Mouse (Mus musculus) brain, adult 2 months (tissue): ENCODE measurements at regions not wholly inside any gene's neighbourhood (a gene's known extent, or its start where the extent isn't known, plus 50 kb on each side); places are given as distances from the start of the nearest gene placed in this dataset.

Experiments used
- DNase-seq: peaks from one replicate; pipeline ENCODE4 v3.0.0; 2011; ENCODE audit warnings: low read depth, low spot score

DNA sequence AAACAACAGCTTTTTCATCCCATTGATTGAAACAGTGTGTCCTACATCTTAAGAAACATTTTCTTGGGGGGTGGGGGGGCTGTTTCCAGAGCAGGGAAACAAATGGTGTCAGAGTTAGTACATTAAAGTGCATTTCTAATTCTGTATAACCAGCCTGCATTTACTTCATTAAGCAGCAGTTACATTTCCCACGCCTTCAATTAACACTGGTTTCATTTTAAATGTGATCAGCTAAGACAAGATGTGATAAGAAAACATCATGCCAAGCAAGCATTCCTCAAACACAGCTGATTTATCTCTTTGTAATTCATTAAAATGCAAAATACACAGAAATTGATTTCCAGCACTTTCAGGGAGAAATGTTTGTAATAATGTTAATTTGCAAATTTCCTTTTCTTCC is 122.0 kb downstream of the Olfr1505 start:
- no peak for DNase-seq

DNA sequence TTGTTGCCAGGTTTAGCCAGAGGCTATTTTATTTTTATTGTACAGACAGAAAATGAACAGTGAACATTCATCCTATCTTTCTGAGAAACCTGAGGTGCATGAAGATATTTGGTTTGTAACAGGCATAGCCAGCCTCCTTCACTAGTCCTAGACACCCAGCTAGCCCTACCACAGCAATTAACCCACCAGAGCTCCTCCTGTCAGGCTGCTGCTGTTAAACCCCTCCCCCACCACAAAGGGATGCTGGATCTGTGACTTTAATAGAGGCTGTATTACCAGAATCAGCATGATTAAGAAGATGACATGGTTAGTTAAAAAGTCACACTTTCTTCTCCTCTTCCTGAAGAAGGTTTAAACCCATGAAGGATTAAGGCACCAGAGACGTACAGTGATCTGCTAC is 122.5 kb downstream of the Olfr1505 start:
- no peak for DNase-seq

DNA sequence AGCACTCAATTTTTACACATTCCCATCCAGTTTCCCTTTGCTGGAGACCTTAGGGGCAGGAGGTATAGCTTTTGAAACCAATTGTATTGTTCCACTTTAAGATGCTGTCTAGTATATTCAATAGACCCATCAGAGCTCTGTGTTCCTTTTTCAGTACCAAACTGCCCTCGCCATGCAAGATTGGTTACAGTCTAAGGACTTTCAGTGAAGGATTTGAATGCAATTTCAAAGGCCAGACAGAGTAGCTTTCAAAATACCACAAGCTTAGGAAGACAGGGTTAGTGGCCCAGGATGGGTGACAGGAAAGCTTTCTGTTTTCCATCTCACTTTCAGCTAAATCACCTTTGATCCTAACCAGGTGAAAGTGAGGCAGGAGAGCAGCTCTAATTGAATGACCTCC is 123.4 kb downstream of the Olfr1505 start:
- no peak for DNase-seq

DNA sequence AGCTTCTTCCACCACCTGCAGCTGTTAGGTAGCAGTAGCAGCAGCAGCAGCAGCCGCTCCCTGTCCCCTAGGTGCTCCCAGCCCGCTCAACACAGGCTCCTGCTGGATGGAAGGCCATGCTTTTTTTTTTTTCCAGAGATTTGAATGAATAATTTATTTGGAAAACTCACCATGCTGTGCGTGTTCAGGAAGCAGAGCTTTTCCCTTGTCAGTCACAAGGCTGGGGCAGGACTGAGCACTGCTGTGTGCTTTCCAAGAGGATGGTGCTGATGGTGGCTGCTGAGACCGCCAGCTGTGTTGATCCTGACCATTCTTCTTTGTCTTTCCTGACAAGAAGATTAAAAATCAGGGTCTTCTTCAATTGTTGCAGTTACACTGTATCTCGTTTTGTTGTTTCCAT is 129.4 kb downstream of the Olfr1505 start:
- DNase-seq: no peak

DNA sequence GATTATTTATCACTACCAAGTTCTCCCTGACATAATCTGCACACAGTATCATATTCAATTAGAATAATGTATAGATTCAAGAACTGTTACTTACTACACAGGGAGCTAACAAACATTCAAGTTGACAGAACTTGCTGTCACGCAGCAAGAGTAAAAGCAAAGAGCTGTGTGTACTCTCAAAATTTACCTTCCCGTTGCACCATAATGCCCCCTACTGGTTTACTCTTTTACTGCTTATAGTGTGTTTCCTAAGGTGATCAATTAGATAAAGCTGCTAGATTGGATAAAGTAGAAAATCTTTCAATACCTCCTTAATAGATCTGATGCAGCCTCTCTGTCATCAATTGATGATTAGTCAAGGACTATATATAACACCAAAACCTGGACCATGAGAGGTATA is 132.1 kb downstream of the Olfr1505 start:
- peak; percentile 3 for DNase-seq

DNA sequence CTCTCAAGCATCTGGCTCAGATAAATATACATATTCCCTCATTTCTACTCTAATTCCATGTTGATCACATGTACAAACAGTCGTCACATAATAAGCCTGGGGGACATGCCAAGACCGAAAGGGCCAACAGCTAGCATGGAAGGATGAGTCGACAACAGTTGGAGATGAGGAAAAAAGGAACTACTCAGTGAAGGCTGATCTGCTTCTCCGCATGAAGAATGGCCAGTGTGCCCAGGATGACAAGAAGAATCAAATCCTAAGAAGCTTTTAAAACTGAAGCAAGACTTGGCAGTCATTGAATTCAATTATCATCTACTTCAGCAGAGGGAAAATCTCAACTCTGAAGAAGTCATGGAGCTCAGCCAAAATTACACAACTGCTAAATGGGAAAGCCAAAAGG is 138.7 kb downstream of the Olfr1505 start:
- peak; percentile 2 for DNase-seq

DNA sequence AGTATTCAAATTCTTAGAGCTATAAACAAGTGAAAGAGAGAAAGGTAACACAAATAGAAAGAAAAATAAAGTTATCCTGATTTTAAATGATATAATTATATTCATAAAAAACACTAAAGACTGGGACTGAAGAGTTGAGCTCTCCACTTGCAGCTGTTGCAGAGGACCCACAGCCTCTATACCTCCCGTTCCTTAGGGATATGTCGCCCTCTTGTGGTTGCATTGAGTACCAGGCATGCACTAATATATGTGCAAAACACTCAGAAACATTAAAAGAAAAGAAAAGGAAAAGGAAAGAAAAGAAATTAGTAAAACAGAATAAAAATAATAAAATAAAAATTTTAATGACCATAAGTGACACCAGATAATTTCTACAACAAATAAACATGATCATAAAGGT is 167.2 kb downstream of the Olfr1505 start:
- peak; percentile 30 for DNase-seq

DNA sequence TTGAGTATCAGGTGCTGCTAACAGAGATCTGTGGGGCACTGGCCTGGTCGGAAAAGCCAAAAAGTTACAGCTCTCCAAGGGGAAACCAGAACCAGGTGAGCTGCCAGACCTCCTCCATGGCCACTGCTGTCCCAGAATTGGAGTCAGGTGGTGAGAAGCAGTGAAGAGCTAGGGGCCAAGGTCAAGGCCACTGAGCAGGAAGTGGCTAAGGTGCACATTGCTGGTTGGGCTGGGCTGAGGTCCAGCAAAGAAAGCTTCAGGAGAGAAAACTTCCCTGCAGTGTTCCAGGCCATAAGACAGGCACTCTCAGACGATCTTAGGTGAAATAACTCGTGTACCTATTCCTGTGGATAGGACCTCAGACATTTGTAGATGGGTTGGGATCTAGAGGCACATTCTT is 171.4 kb downstream of the Olfr1505 start:
- DNase-seq: no peak

DNA sequence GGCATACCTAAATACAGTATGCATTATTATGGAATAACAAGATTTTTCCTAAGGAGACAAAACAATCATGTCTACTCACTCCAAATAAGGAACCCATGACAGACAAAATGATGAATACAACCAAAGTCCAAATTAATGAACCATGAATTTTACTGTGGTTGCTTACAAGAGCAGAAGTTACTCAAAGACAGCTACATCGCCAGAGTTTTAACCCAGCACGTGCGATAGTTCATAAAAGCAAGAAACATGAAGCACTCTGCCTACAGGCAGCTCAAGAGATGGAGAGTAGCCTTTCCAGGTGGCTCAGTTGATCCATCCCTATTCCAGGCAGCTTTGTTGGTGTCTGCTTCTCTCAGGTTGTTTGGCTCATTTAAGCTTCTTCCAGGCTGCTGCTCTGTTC is 176.8 kb downstream of the Olfr1505 start:
- no peak for DNase-seq

DNA sequence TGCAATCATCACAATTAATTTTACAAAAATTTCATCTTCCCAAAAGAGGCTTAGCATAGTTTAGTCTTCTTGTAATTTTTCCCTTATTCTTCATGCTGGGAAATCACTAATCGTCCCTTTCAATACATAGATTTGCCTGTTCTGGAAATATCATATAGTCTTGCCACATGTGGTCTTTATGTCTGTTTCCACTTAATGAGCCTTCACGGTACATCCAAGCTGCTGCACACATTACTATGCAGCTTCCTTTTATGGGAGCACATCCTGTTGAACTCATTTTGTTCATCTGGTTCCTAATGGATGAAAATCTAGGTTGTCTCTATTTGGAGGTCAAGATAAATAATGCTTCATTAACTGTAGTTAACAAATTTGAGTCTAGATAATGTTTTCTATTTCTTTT is 180.9 kb downstream of the Olfr1505 start:
- no peak for DNase-seq

DNA sequence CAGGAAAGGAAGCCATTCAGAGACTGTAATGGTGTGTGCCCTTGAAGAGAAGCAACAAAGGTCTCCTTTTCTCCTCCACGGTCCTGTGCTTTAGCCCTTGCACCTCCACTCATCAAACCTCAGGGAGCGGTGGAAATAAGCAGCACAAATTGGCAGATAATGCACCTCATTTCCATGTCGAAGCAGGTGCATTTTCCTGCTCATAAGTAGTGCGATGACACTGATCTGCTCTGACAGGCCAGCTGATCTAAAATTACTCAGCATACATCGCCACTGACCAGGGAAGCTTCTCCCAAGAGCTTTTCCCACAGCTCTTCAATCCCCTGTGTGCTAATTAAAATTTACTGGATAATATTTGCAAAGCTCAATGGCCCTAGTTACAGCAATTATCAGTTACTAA is 182.9 kb downstream of the Olfr1505 start:
- peak; percentile 9 for DNase-seq

DNA sequence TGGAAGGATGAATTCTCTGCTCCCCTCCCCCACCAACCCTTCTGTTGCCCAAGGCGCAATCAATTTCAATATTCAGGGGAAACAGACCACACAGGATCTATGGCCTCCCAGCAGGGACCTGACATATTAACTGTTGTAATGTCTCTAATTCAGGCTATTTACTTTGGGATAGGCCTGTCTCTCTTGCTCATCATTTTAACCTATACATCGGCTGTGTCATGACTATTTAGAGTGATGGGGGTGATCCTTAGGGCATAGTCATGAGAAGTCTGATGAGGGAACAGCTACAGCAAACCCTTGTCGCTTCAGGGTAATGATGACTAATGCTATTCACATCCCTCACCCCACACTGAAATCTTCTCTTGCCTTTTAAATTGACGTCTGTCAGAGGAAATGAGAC is 195.8 kb downstream of the Olfr1505 start:
- DNase-seq: peak; percentile 12

DNA sequence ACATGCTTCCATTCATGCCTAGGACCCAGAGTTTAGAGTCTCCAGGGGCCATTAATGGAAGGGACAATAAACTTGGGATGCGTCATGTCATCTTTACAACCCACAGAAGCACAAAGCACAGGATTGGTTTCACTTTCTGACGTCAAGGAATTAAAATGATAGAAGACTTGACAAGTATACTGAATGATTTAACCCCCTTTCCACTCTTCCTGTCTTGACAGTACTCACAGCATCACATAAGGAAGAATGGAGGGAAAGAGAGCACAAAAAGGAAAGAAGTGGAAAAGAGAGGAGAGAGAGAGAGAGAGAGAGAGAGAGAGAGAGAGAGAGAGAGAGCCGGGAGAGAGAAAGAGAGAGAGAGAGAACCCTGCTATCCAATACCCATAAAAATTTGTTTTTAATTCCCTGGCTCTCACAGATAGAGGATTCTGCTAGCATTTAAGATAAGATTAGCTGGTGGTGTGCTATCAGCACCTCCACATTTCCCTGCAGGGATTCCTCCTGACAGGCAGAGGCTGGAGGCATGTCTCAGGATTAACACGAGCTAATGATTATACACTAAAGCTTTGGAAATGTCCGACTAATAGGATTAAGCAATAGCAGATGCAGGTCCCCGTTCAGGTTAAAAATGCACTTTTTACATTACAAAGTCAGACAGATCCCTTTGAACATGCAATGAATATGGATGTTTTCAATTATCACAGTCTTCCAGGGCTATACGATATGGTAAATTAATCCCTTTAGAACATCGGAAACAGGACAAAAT is 210.2 kb downstream of the Olfr1505 start:
- DNase-seq: no peak

DNA sequence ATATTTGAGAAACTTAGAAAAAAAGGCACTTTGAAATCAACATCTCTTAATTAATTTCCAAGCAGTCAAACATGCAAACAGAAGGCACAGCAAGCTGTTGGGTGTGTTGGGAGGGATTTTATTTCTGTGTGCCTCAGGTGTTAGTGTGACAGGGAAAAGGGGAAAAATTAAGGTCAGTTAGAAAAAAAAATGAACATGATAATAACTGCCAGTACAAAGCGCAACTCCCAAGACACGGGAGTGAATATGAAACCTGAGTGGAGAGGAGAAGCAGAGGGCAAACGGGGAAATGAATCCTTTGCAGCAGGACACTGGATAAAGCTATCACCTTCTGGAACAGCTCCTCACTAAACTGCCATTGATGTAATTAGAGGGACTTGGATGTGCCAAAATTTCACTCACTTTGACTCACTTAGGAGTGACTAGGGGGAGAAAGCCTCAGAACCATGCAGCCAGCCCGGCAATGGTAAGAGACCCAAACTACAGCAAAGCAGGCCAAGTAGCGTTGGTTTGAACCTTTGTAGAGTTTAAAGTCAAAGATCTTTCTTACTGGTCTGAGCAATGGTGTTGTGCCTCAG is 211.0 kb downstream of the Olfr1505 start:
- DNase-seq: peak; percentile 6

DNA sequence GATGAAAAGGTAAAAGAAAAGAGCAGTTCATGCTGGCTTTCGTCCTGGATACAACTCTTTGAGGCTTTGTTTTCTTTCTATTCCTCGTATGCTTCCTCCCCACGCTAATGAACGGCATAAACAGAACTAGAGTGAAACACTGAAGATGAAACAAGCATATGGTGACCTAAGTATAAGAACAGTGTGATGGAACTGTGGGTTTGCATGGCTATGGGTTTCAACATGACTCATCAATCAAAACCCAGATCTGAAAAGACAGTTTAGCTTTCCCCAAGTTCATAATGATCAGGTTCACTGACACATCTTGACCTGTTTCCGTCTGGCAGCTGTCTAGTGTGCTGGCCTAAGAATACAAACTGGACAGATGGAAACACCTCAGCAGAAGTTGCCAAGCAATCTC is 211.7 kb downstream of the Olfr1505 start:
- DNase-seq: no peak

DNA sequence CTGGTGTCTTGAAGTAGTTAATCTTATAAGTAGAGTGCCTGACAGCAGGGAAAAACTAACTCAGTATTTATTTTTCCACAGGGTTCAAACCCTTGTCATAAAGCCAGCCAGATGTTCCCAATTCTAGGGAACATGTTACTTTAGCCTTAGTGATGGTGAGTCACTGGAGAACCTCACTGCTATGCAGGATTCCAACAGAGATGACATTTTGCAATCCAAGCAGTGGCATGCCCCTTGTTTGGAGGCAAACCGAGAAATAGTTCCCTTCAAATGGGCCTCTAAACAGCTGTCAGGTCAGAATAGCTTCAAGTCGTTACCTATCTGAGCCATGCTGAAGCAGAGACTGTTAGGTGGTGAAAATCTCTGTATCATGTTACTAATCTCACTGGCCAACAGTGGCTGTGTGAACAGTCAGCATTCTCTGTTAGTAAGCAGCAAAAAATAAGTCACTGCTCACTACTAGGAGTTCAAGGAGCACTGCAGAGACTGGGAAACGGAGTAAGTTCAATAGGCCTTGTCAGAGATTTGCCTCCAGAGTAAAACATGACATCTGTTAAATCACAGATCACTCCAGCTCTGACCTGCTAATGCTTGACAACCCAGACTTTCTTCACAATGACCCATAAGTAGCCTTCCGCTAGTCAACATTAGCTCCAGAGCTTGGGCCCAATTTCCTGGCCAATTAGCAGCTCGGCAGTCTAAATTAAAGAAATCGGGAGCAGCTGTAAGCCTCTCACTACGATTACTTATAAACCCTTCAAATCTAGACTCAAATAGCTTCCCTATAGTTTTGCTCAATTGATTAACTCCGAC is 215.3 kb downstream of the Olfr1505 start:
- no peak for DNase-seq

DNA sequence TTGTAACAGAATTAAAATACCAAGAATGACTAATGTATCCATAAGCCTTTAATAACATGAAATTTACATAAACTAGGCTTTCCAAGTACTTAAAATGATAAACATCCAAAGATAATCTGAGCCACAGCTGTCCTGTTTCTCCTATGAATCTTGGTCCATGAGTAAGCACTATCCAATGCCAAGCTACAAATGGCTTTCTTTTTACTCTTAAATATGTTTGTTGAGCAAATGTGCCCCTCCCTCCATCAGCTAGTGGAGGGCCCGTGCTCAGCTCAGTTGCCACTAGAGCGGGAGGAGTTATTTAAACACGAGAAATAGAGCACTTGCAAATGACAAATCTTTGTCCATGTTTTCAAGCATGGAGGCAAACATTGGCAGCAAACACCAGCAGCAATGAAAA is 247.9 kb downstream of the Olfr1505 start:
- DNase-seq: peak; percentile 12

DNA sequence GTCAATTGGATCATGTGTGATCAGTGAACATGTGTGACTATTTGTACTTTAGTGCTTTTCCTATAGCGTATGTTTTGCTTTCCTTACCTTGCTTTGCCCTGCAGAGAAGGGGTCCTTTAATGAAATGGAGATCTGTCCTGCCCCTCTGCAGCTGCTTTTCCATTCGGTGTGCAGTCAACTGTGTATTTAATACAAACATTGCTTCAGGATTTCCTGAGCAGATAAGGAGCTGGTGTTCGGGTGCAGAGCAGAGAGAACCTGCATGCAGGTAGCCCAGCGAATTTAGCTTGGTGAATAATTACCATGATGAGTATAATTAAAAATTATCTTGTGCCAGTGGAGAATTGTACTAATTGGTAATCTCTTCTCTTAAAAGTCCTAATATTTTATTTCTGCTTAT is 249.4 kb downstream of the Olfr1505 start:
- no peak for DNase-seq

DNA sequence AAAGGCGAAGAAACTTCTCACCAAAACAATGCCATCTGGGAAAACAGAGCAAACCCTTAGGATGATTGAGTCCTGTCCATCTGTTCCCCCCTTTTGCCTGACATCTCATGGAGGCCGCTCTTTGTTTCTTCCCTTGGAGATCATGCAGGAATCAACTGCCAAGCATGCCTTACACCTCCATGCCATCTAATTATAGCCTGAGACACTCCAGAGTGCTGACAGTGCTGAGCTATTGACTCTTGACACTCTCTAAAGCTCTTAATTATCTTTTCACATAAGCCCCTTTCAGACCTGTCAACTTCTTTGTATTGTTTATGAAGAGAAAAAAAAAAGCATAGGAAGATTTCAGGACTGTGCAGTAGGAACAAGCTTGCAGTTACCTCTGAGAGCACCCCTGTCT is 252.4 kb downstream of the Olfr1505 start:
- no peak for DNase-seq

DNA sequence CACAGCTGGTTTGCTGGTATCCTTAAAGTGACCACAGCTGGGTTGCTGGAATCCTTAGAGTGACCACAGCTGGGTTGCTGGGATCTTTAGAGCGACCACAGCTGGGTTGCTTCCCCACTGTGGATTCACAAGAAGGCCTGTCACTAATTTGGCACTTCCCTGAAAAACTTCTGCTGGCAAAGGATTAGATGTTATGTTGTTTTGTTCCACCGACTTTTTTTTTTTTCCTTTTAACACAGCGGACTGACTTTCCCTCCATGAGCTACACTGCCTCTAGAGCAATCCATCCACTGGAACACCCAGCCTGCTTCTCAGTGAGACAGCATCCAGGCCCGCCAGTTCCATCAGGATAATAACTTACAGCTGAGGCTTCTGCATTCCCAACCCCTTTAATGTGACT is 266.9 kb downstream of the Olfr1505 start:
- no peak for DNase-seq

DNA sequence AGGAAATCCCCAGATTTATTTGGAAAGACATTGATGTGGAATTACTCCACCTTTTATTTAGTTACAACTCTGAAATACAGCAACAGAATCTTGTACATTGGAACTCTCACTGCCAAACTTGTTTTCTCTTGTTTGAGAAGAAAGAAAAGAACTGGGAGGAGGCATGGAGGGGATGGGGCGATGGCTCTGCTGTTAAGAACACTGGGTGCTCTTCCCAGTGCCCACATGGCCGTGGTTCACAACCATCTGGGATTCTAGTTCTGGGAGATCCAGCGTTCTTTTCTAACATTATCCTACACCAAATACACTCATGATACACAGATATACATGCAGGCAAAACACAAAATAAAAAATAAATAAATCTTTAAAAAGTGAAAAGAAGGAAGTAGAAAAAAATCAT is 267.6 kb downstream of the Olfr1505 start:
- no peak for DNase-seq

DNA sequence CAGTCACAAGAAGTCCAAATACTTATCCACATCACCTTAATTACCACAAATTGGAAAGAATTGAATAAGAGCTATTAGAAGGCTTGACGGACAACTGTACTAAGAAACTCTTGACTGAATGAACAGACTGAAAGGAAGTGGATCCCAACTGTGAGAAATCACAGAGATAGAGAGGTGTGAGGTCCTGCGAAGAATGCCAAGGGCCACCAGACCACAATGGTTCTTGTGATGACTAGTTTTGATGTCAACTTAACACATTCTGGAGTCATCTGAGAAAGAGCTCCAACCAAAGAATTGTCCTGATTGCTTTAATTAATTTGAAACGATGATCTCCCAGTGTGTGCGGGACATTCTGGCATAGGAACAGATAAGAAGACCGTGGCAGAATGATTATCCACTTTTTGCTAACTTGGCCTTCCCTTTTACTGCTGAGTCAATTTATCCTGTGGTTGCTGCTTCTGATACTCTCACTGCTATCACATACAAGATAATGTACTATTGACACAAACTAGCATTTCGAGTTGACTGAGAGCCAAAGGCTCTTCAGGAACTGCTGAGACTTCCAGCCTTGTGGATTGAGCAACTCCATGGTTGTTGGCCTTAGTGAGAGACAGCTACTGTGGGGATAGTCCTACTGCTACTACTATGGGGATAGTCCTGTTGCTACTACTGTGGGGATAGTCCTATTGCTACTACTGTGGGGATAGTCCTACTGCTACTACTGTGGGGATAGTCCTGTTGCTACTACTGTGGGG is 268.5 kb downstream of the Olfr1505 start:
- no peak for DNase-seq
